Mouse (Mus musculus) heart, embryonic 11.5 days (tissue): ENCODE measurements at regions not wholly inside any gene's neighbourhood (a gene's known extent, or its start where the extent isn't known, plus 50 kb on each side); places are given as distances from the start of the nearest gene placed in this dataset.

Source experiments
- ATAC-seq: fragments of 200-750 bp; cut with Nextera tagmentation; replicated peaks from 2 replicates; pipeline ENCODE4 v1.8.0; 2017; ENCODE audit warnings: moderate library complexity; ENCODE audit not compliant: insufficient number of reproducible peaks, low FRiP score, low TSS enrichment
- H3K27ac ChIP-seq: fragments of 300-500 bp; sonication (generic); 2 replicates; pipeline ENCODE4 v1.5.1; 2014; ENCODE audit warnings: mild to moderate bottlenecking, low read depth, low read length
- H3K27me3 ChIP-seq: fragments of 300-500 bp; sonication (generic); 2 replicates; pipeline ENCODE4 v1.6.1; 2014; ENCODE audit warnings: mild to moderate bottlenecking, low read length, mixed read lengths; ENCODE audit not compliant: control insufficient read depth, insufficient read depth
- H3K36me3 ChIP-seq: fragments of 300-500 bp; sonication (generic); 2 replicates; pipeline ENCODE4 v1.6.1; 2014; ENCODE audit warnings: mild to moderate bottlenecking, low read length, moderate library complexity, mixed read lengths; ENCODE audit not compliant: control insufficient read depth, insufficient read depth
- H3K4me1 ChIP-seq: fragments of 300-500 bp; sonication (generic); 2 replicates; pipeline ENCODE4 v1.6.1; 2014; ENCODE audit warnings: low read length; ENCODE audit not compliant: control insufficient read depth, insufficient read depth
- H3K4me2 ChIP-seq: fragments of 300-500 bp; sonication (generic); 2 replicates; pipeline ENCODE4 v1.6.1; 2014; ENCODE audit warnings: mild to moderate bottlenecking, moderate library complexity
- H3K4me3 ChIP-seq: fragments of 300-500 bp; sonication (generic); 2 replicates; pipeline ENCODE4 v1.5.1; 2014; ENCODE audit warnings: low read depth, low read length
- H3K9ac ChIP-seq: fragments of 300-500 bp; sonication (generic); 2 replicates; pipeline ENCODE4 v1.6.1; 2014; ENCODE audit warnings: mild to moderate bottlenecking, low read depth, low read length, moderate library complexity
- H3K9me3 ChIP-seq: fragments of 300-500 bp; sonication (generic); replicated peaks from 2 replicates; pipeline ENCODE4 v1.6.1; 2016; ENCODE audit warnings: low read length; ENCODE audit not compliant: control insufficient read depth
- WGBS: fragments of 180-500 bp; shearing (Covaris S2); extraction: QIAGEN DNeasy Blood & Tissue Kit; methylation state at CpG from one replicate; pipeline ENCODE4 v1.1.7; 2014; ENCODE audit not compliant: insufficient replicate concordance; 5-methylcytosine and 5-hydroxymethylcytosine counted together

DNA sequence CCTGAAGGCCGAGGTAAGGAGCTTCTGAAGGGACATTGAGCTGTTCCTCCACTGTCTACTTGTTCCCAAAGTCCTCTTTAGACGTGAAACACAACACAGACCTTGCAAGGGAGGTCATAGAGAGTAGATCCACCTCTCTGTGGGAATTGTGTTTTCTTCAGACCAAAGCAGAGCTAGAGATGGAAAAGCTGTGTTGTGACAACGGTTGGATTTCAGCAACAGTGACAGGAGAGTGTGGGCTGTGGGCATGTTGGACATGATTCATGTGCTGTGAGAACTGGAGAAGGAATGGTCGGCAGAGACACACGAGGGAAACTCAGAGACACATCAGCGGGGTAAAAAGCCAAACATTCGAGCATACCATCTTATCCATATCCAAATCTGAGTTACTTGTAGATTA is 261.2 kb upstream of the Nt5e start:
- no peak overlapping the region for H3K4me3 ChIP-seq
- H3K4me1 ChIP-seq = no peaks in the 10 kb centered on the region; the same call in 1 of the 2 replicates
- H3K9me3 ChIP-seq = no peaks in the 10 kb centered on the region
- no peaks in the 10 kb centered on the region for H3K36me3 ChIP-seq
- peaks cover 25% of the 10 kb centered on the region for H3K27me3 ChIP-seq
- no peak for ATAC-seq
- no peak overlapping the region for H3K9ac ChIP-seq
- H3K4me2 ChIP-seq = no peak overlapping the region
- no peak overlapping the region for H3K27ac ChIP-seq
- 69% methylated on average over 7 of the region's 7 CpGs for WGBS

GRCm38 (mm10) chr9:88068322-88068721 is 258.7 kb upstream of the Nt5e start:
- no peak for ATAC-seq
- H3K27ac ChIP-seq = no peak overlapping the region

DNA sequence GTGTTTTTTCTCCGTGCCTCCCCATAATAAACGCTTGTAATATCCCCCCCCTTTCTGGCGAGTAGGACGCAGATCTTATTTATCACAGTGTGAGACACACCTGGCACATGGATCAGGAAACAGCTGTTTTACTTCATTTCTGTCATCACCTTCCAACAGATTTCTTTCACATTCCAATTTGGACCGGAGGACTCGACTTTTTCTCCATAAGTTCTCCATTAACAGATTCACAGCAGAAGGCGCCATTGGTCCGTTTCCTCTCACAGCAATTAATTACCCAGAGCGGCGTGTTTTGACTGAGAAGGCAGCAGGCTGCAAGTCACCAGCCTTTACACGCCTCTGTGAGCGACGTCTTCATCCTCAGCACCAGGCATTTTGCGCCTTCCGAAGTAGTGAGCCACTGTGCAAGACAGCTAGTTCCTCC is 258.1 kb upstream of the Nt5e start:
- H3K4me2 ChIP-seq = no peak overlapping the region; the same call in 1 of the 2 replicates

More at GRCm38 (mm10) chr9:88068322-88068721, 258.7 kb upstream of the Nt5e start:
- Histone ChIP-seq H3K9ac (no peak overlapping the region), H3K27me3 (peaks cover 27% of the 10 kb centered on the region; the same call in 1 of the 2 replicates), H3K36me3 (no peaks in the 10 kb centered on the region), H3K4me3 (no peak overlapping the region), H3K4me2 (no peak overlapping the region), H3K4me1 (no peaks in the 10 kb centered on the region; the same call in 1 of the 2 replicates), H3K9me3 (no peaks in the 10 kb centered on the region)
- 90% methylated on average over 8 of the region's 8 CpGs for WGBS

GRCm38 (mm10) chr9:88069834-88070233 is 257.2 kb upstream of the Nt5e start:
- Histone ChIP-seq H3K36me3 (no peaks in the 10 kb centered on the region), H3K4me1 (no peaks in the 10 kb centered on the region; the same call in 1 of the 2 replicates), H3K9ac (no peak overlapping the region), H3K27me3 (peaks cover 25% of the 10 kb centered on the region; the same call in 1 of the 2 replicates), H3K4me3 (no peak overlapping the region), H3K9me3 (no peaks in the 10 kb centered on the region), H3K27ac (no peak overlapping the region), H3K4me2 (no peak overlapping the region)
- ATAC-seq = no peak
- 74% methylated on average over 13 of the region's 13 CpGs for WGBS

More for the DNA sequence above, 258.1 kb upstream of the Nt5e start:
- Histone ChIP-seq H3K4me1 (no peaks in the 10 kb centered on the region; the same call in 1 of the 2 replicates), H3K4me3 (no peak overlapping the region), H3K27ac (no peak overlapping the region), H3K36me3 (no peaks in the 10 kb centered on the region), H3K9me3 (no peaks in the 10 kb centered on the region), H3K9ac (no peak overlapping the region), H3K27me3 (peaks cover 27% of the 10 kb centered on the region; the same call in 1 of the 2 replicates)
- 64% methylated on average over 15 of the region's 15 CpGs for whole genome bisulfite sequencing
- ATAC-seq = no peak

DNA sequence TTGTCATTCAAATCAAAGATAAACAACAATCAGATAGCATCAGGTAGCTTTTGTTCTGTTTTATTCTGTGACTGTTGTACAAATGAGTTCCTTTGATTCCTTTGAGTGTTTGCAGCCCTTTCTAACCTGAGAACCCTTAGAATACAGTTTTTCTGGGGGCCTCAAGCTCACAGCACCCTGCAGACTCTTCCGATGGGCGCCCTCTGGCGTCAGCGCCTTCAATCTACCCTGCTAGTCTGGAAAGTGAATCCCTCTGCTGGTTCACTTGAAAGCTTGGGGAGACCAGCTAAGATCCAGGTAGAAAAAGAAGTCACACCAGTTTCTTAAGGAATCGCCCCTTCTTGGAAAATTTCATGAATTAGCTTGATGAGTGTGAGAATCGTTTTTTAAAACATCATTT is 253.8 kb upstream of the Nt5e start:
- Histone ChIP-seq H3K9me3 (no peaks in the 10 kb centered on the region), H3K9ac (no peak overlapping the region), H3K27me3 (peaks cover 23% of the 10 kb centered on the region), H3K4me2 (no peak overlapping the region), H3K36me3 (no peaks in the 10 kb centered on the region), H3K4me1 (no peaks in the 10 kb centered on the region; the same call in 1 of the 2 replicates), H3K4me3 (no peak overlapping the region), H3K27ac (no peak overlapping the region)
- 7% methylated on average over 6 of the region's 6 CpGs for WGBS
- no peak for ATAC-seq

DNA sequence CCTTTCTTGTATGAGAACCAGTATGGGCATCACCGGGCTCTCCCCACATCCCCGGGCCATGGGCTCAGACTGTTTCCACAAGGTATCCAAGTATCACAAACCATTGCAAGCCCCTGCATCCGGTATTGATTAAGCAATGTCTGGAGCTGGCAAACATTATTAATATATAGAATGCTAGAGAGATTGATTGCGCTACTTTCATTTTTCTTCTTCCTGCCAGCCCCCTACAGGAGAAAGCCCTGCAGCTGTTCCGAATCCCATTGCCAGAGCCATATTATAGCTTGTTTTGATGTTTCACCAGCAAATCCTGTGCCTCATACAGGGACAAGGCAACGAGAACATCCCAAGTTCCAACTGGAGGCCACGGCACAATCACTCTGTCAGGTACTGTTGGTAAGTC is 253.4 kb upstream of the Nt5e start:
- H3K4me2 ChIP-seq = no peak overlapping the region
- no peak overlapping the region for H3K27ac ChIP-seq
- peaks cover 23% of the 10 kb centered on the region for H3K27me3 ChIP-seq
- H3K9ac ChIP-seq = no peak overlapping the region
- no peaks in the 10 kb centered on the region for H3K36me3 ChIP-seq
- no peaks in the 10 kb centered on the region for H3K9me3 ChIP-seq
- H3K4me3 ChIP-seq = no peak overlapping the region
- WGBS = 75% methylated on average over 7 of the region's 7 CpGs
- no peak for ATAC-seq
- no peaks in the 10 kb centered on the region; the same call in 1 of the 2 replicates for H3K4me1 ChIP-seq

DNA sequence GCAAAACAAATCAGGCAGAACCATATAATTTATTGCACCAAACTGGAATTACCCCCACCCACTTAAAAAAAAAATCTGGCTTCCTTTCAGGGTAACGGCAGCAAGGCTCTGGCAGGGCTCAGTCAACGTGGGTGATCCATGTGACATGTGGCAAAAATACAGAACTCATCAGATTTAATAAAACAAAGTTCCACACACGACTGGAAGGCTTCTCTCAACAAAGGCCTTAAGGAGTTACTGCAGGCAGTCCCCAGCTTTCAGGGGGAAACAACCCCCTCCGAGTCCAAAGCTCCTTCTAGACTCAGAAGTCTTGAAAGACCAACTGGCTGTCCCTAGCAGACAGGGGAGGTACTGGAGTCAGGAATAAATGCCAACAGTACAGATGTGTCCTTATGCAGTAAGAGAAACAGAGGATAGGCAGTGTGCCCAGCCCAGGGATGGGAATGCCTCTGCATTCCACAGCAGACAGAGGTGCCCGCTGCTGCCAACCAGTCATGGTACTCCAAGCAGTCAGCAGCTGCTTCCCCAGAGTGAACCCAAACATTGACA is 244.0 kb upstream of the Nt5e start:
- no peaks in the 10 kb centered on the region for H3K9me3 ChIP-seq
- H3K4me3 ChIP-seq = no peak overlapping the region
- no peak overlapping the region for H3K9ac ChIP-seq
- H3K36me3 ChIP-seq = no peaks in the 10 kb centered on the region
- H3K4me1 ChIP-seq = no peaks in the 10 kb centered on the region
- WGBS = 55% methylated on average over 5 of the region's 5 CpGs
- H3K27ac ChIP-seq = no peak overlapping the region
- H3K27me3 ChIP-seq = no peaks in the 10 kb centered on the region
- ATAC-seq = no peak
- H3K4me2 ChIP-seq = no peak overlapping the region

GRCm38 (mm10) chr9:88085181-88085816 is 241.7 kb upstream of the Nt5e start:
- 87% methylated on average over 11 of the region's 11 CpGs for WGBS
- Histone ChIP-seq H3K4me3 (no peak overlapping the region), H3K9me3 (no peaks in the 10 kb centered on the region), H3K4me1 (no peaks in the 10 kb centered on the region), H3K27ac (no peak overlapping the region), H3K4me2 (no peak overlapping the region), H3K9ac (no peak overlapping the region), H3K27me3 (no peaks in the 10 kb centered on the region), H3K36me3 (no peaks in the 10 kb centered on the region)
- ATAC-seq = no peak

- Histone ChIP-seq H3K9ac (no peak overlapping the region), H3K9me3 (no peaks in the 10 kb centered on the region), H3K4me2 (no peak overlapping the region), H3K4me3 (no peak overlapping the region), H3K27ac (no peak overlapping the region), H3K36me3 (no peaks in the 10 kb centered on the region), H3K27me3 (no peaks in the 10 kb centered on the region), H3K4me1 (no peaks in the 10 kb centered on the region)
- ATAC-seq = no peak
- 52% methylated on average over 3 of the region's 3 CpGs for whole genome bisulfite sequencing
Measured at GRCm38 (mm10) chr9:88085866-88086265, 241.1 kb upstream of the Nt5e start.
